Mouse (Mus musculus) spleen, adult 2 months (tissue): Measurements from ENCODE around the gene Timm23. TPM values are rescaled to one million over a fixed set of nuclear protein-coding genes. Genes with fewer than 3 reads are reported as not detected.
A peak's percentile ranks its signal among the peaks of the same experiment; 100 is the strongest.

Experiments used
- DNase-seq, 2 experiments: peaks; one replicate each; pipeline versions ENCODE4 v3.0.0 to v3.0.0-alpha.2; 2012 to 2021; ENCODE audit warnings: low spot score in 2 of 2, low read depth in 1 of 2
- H3K27ac ChIP-seq: fragments of 200-500 bp; 2 replicates; pipeline ENCODE4 v1.5.1; 2012; ENCODE audit warnings: low read length, inconsistent platforms; ENCODE audit not compliant: insufficient read depth
- H3K27me3 ChIP-seq: fragments of 200-500 bp; 2 replicates; pipeline ENCODE4 v1.6.1; 2012; ENCODE audit warnings: mild to moderate bottlenecking, moderate library complexity, low read length, inconsistent platforms; ENCODE audit not compliant: control insufficient read depth, insufficient read depth
- H3K36me3 ChIP-seq: fragments of 200-500 bp; 2 replicates; pipeline ENCODE4 v1.6.1; 2012; ENCODE audit warnings: mild to moderate bottlenecking, low read length, inconsistent platforms; ENCODE audit not compliant: control insufficient read depth, insufficient read depth
- H3K4me1 ChIP-seq: fragments of 200-500 bp; 2 replicates; pipeline ENCODE4 v1.6.1; 2011; ENCODE audit warnings: inconsistent platforms; ENCODE audit not compliant: control insufficient read depth, insufficient read depth, insufficient read length
- H3K4me3 ChIP-seq: fragments of 200-500 bp; 2 replicates; pipeline ENCODE4 v1.5.1; 2011; ENCODE audit warnings: mild to moderate bottlenecking, inconsistent platforms; ENCODE audit not compliant: insufficient read depth, insufficient read length; ENCODE audit errors: extremely low read depth
- CTCF ChIP-seq: fragments of 200-500 bp; IDR thresholded peaks from 2 replicates; pipeline ENCODE4 v1.5.1; 2011; ENCODE audit warnings: mild to moderate bottlenecking, inconsistent platforms; ENCODE audit not compliant: insufficient read depth, insufficient read length, insufficient replicate concordance; ENCODE audit errors: extremely low read depth
- POLR2A ChIP-seq: fragments of 200-500 bp; IDR thresholded peaks from 2 replicates; pipeline ENCODE4 v1.6.1; 2011; ENCODE audit warnings: low read depth, low read length, inconsistent platforms
- WGBS: fragments of 180-500 bp; shearing (Covaris S2); methylation state at CpG from one replicate; pipeline ENCODE4 v1.1.7; 2018; 5-methylcytosine and 5-hydroxymethylcytosine counted together
- polyA plus RNA-seq: library from polyadenylated mRNA; depleted of rRNA; stranded (reverse); fragments of >200 nt; gene quantifications from 2 replicates; pipeline ENCODE4 v1.2.3, GENCODE M21; 2012

The Timm23 gene
- polyA plus RNA-seq, 1 experiment, result 64.2 TPM

GRCm38 (mm10) chr14:32175310-32175709 is 26.4 kb downstream of the Timm23 start:
- Histone ChIP-seq H3K36me3 (peaks cover 30% of the 10 kb centered on the region), H3K27me3 (no peaks in the 10 kb centered on the region), H3K4me3 (no peak overlapping the region), H3K4me1 (no peaks in the 10 kb centered on the region), H3K27ac (no peak overlapping the region)
- DNase-seq, result no peak
- TF ChIP-seq POLR2A, result no peak
- TF ChIP-seq CTCF, result no peak
- WGBS, result 89% methylated on average over 2 of the region's 2 CpGs

GRCm38 (mm10) chr14:32170137-32170536 is 31.6 kb downstream of the Timm23 start:
- no peak for DNase-seq
- H3K36me3 ChIP-seq, result peaks cover 17% of the 10 kb centered on the region
- TF ChIP-seq POLR2A, result no peak
- TF ChIP-seq CTCF, result no peak
- H3K27ac ChIP-seq, result no peak overlapping the region
- H3K4me3 ChIP-seq, result no peak overlapping the region
- H3K27me3 ChIP-seq, result no peaks in the 10 kb centered on the region
- H3K4me1 ChIP-seq, result peaks cover 10% of the 10 kb centered on the region
- 90% methylated on average over 4 of the region's 4 CpGs for WGBS

GRCm38 (mm10) chr14:32168653-32169231 is 33.0 kb downstream of the Timm23 start:
- no peak for DNase-seq
- TF ChIP-seq POLR2A (no peak), CTCF (no peak)
- Histone ChIP-seq H3K27ac (peak overlapping the region; percentile 60), H3K4me3 (no peak overlapping the region), H3K4me1 (peaks cover 11% of the 10 kb centered on the region), H3K36me3 (peaks cover 10% of the 10 kb centered on the region), H3K27me3 (no peaks in the 10 kb centered on the region)
- WGBS, result 48% methylated on average over 3 of the region's 3 CpGs

GRCm38 (mm10) chr14:32167326-32167725 is 34.4 kb downstream of the Timm23 start:
- Histone ChIP-seq H3K4me1 (peaks cover 11% of the 10 kb centered on the region), H3K36me3 (peaks cover 4% of the 10 kb centered on the region), H3K27ac (no peak overlapping the region), H3K27me3 (no peaks in the 10 kb centered on the region), H3K4me3 (no peak overlapping the region)
- TF ChIP-seq CTCF, result no peak
- TF ChIP-seq POLR2A, result no peak
- DNase-seq, result no peak
- WGBS, result 40% methylated on average over 5 of the region's 5 CpGs

- no peak overlapping the region for H3K4me3 ChIP-seq
- 45% methylated on average over 1 of the region's 1 CpGs for WGBS
- no peak for DNase-seq
- H3K27me3 ChIP-seq, result no peaks in the 10 kb centered on the region
- H3K36me3 ChIP-seq, result peaks cover 4% of the 10 kb centered on the region
- peak overlapping the region; percentile 55; the same call in 1 of the 2 replicates for H3K27ac ChIP-seq
- H3K4me1 ChIP-seq, result peaks cover 11% of the 10 kb centered on the region
- TF ChIP-seq POLR2A (no peak), CTCF (no peak)
Observed at GRCm38 (mm10) chr14:32166840-32167239, 34.9 kb downstream of the Timm23 start.

- Histone ChIP-seq H3K36me3 (peaks cover 1% of the 10 kb centered on the region), H3K27ac (no peak overlapping the region), H3K4me3 (no peak overlapping the region; the same call in 1 of the 2 replicates), H3K4me1 (peaks cover 15% of the 10 kb centered on the region), H3K27me3 (no peaks in the 10 kb centered on the region)
- no peak for TF ChIP-seq POLR2A
- TF ChIP-seq CTCF, result no peak
- no peak for DNase-seq
- 26% methylated on average over 2 of the region's 2 CpGs for WGBS
Observed at GRCm38 (mm10) chr14:32166062-32166441, 35.6 kb downstream of the Timm23 start.

- Histone ChIP-seq H3K27ac (peak overlapping the region; percentile 66), H3K27me3 (no peaks in the 10 kb centered on the region), H3K4me1 (peaks cover 18% of the 10 kb centered on the region), H3K4me3 (peak overlapping the region; percentile 49), H3K36me3 (no peaks in the 10 kb centered on the region)
- peak; percentile 70 to 82 for DNase-seq
- no peak for TF ChIP-seq CTCF
- TF ChIP-seq POLR2A, result peak; percentile 56
- WGBS, result 1% methylated on average over 42 of the region's 42 CpGs
Observed at GRCm38 (mm10) chr14:32165278-32166061, 36.2 kb downstream of the Timm23 start.
